Mouse (Mus musculus) erythroblast, adult 5-6 weeks (primary cell): ENCODE data around the gene Psmc2. TPM values are rescaled to one million over a fixed set of nuclear protein-coding genes. Genes with fewer than 3 reads are reported as not detected.

ENCODE experiments used
- ATAC-seq: replicated peaks from 2 replicates; pipeline ENCODE4 v1.8.0; 2016; ENCODE audit warnings: moderate number of reproducible peaks, mild to moderate bottlenecking, moderate TSS enrichment, inconsistent platforms; ENCODE audit not compliant: poor library complexity, low FRiP score, severe bottlenecking
- total RNA-seq, 2 experiments: library from RNA; stranded (forward) in 1 of 2; stranded (reverse) in 1 of 2; fragments of 150-400 nt in 1 of 2; fragments of 200-764, 138-1000 nt in 1 of 2; gene quantifications; 2 replicates each; pipeline versions ENCODE4 v1.2.3 to v1.2.4; 2015 to 2017; ENCODE audit warnings: low replicate concordance in 2 of 2

Psmc2 gene
- 38.2 and 38.4 TPM in 2 replicates for total RNA-seq (2015; ENCODE audit: low replicate concordance)
- total RNA-seq (2017; ENCODE audit: low replicate concordance), result 35.4 and 40.5 TPM in 2 replicates

- peak; percentile 87 for ATAC-seq
Measured at GRCm38 (mm10) chr5:21785053-21785452, at the start of gene Psmc2, which contains the start of gene Dnajc2. Gene Psmc2, plus strand, starts transcription at chr5:21785283. Gene Dnajc2, minus strand, starts transcription at chr5:21785251.

- peak; percentile 58 for ATAC-seq
Measured at GRCm38 (mm10) chr5:21735584-21735983, 49.5 kb upstream of the Psmc2 start.

GRCm38 (mm10) chr5:21736046-21736445 lies 49.0 kb upstream of the Psmc2 start:
- no peak for ATAC-seq

GRCm38 (mm10) chr5:21736956-21737585 lies 48.0 kb upstream of the Psmc2 start, which contains the start of gene Pmpcb:
Gene Pmpcb, plus strand, starts transcription at chr5:21737141.
- peak; percentile 93 for ATAC-seq

- 0 out of 2 replicates have a peak, but pooled peaks have one; percentile 21 for ATAC-seq
Measured at GRCm38 (mm10) chr5:21737620-21738019, 47.5 kb upstream of the Psmc2 start.

- no peak for ATAC-seq
Measured at GRCm38 (mm10) chr5:21739120-21739519, 46.0 kb upstream of the Psmc2 start.

- ATAC-seq, result no peak
Measured at GRCm38 (mm10) chr5:21739881-21740280, 45.2 kb upstream of the Psmc2 start.

- ATAC-seq, result no peak
Measured at GRCm38 (mm10) chr5:21743606-21744005, 41.5 kb upstream of the Psmc2 start.

GRCm38 (mm10) chr5:21744651-21745050 lies 40.4 kb upstream of the Psmc2 start:
- no peak for ATAC-seq

- ATAC-seq, result no peak
Measured at GRCm38 (mm10) chr5:21745966-21746365, 39.1 kb upstream of the Psmc2 start.

GRCm38 (mm10) chr5:21768506-21768905 lies 16.6 kb upstream of the Psmc2 start:
- ATAC-seq, result no peak

GRCm38 (mm10) chr5:21769841-21770240 lies 15.2 kb upstream of the Psmc2 start:
- ATAC-seq, result no peak

GRCm38 (mm10) chr5:21776491-21776890 lies 8.6 kb upstream of the Psmc2 start:
- ATAC-seq, result no peak

GRCm38 (mm10) chr5:21784161-21785052 lies 676 bp upstream of the Psmc2 start:
- ATAC-seq, result 0 out of 2 replicates have a peak, but pooled peaks have one; percentile 1

GRCm38 (mm10) chr5:21785776-21786175 lies 693 bp downstream of the Psmc2 start:
- no peak for ATAC-seq

GRCm38 (mm10) chr5:21786258-21787185 lies 1.4 kb downstream of the Psmc2 start:
- ATAC-seq, result peak; percentile 90

GRCm38 (mm10) chr5:21787186-21788105 lies 2.4 kb downstream of the Psmc2 start:
- no peak for ATAC-seq

- no peak for ATAC-seq
Measured at GRCm38 (mm10) chr5:21789061-21789460, 4.0 kb downstream of the Psmc2 start.

- no peak for ATAC-seq
Measured at GRCm38 (mm10) chr5:21792166-21792565, 7.1 kb downstream of the Psmc2 start.
